Mouse (Mus musculus) adrenal gland, postnatal 25 days (tissue): ENCODE data around the gene Nt5c1b. TPM values are rescaled to one million over a fixed set of nuclear protein-coding genes. Genes with fewer than 3 reads are reported as not detected.

Experiments
- DNase-seq: peaks from one replicate; pipeline ENCODE4 v3.0.0; 2021; ENCODE audit warnings: mixed read lengths
- long read RNA-seq: library from polyadenylated mRNA; stranded (forward); transcript quantifications from one replicate; pipeline ENCODE4 v2.0.0, GENCODE M21; 2021
- total RNA-seq: library from RNA; stranded (reverse); gene quantifications from 2 replicates; pipeline ENCODE4 v1.2.3, GENCODE M21; 2021

Nt5c1b gene
- not detected in 2 replicates for total RNA-seq
- long read RNA-seq, result 0 reads

GRCm38 (mm10) chr12:10369673-10370072 is at the start of gene Nt5c1b:
Gene Nt5c1b (plus strand): TSS chr12:10369973.
- no peak for DNase-seq

GRCm38 (mm10) chr12:10327651-10328050 is 42.1 kb upstream of the Nt5c1b start:
- no peak for DNase-seq

GRCm38 (mm10) chr12:10329460-10329859 is 40.3 kb upstream of the Nt5c1b start:
- no peak for DNase-seq

GRCm38 (mm10) chr12:10340604-10341003 is 29.2 kb upstream of the Nt5c1b start:
- DNase-seq, result no peak

GRCm38 (mm10) chr12:10350706-10351105 is 19.1 kb upstream of the Nt5c1b start:
- no peak for DNase-seq

GRCm38 (mm10) chr12:10357756-10358155 is 12.0 kb upstream of the Nt5c1b start:
- DNase-seq, result no peak

GRCm38 (mm10) chr12:10390671-10391441 is 21.1 kb downstream of the Nt5c1b start, which contains the start of gene Rdh14:
Gene Rdh14 (plus strand): TSS chr12:10390772.
- peak; percentile 94 for DNase-seq

GRCm38 (mm10) chr12:10400788-10401187 is 31.0 kb downstream of the Nt5c1b start:
- no peak for DNase-seq

- no peak for DNase-seq
Observed at GRCm38 (mm10) chr12:10402421-10403115, 32.8 kb downstream of the Nt5c1b start.

GRCm38 (mm10) chr12:10410511-10411179 is 40.9 kb downstream of the Nt5c1b start:
- DNase-seq, result no peak

- no peak for DNase-seq
Observed at GRCm38 (mm10) chr12:10411453-10411852, 41.7 kb downstream of the Nt5c1b start.

- no peak for DNase-seq
Observed at GRCm38 (mm10) chr12:10422347-10422746, 52.6 kb downstream of the Nt5c1b start.

- DNase-seq, result no peak
Observed at GRCm38 (mm10) chr12:10425982-10426863, 56.5 kb downstream of the Nt5c1b start.

- DNase-seq, result no peak
Observed at GRCm38 (mm10) chr12:10430999-10431398, 61.2 kb downstream of the Nt5c1b start.

GRCm38 (mm10) chr12:10438054-10439001 is 68.6 kb downstream of the Nt5c1b start:
- peak; percentile 84 for DNase-seq

Other genes with a start within 250 kb of the Nt5c1b start
- gene Rdh14, start 20.8 kb downstream of the Nt5c1b start, total RNA-seq, result 33.3 and 53.8 TPM in 2 replicates